Mouse (Mus musculus) layer of hippocampus, postnatal 14 days (tissue): Measurements from ENCODE around the gene Dab2ip. TPM values are rescaled to one million over a fixed set of nuclear protein-coding genes. Genes with fewer than 3 reads are reported as not detected.

Source experiments
- DNase-seq, 2 experiments: peaks; one replicate each; pipeline ENCODE4 v3.0.0; 2021 to 2022; ENCODE audit warnings: low spot score in 2 of 2, mixed read lengths in 1 of 2
- total RNA-seq, 2 experiments: library from RNA; stranded (reverse); gene quantifications; 2 replicates each; pipeline ENCODE4 v1.2.3; 2021

The Dab2ip gene
- total RNA-seq, 2 experiments from 2014 or later: 113 to 114 TPM

GRCm38 (mm10) chr2:35620364-35621224 lies 62.5 kb downstream of the Dab2ip start:
- no peak for DNase-seq

- no peak for DNase-seq
These were observed 63.1 kb downstream of the Dab2ip start for GRCm38 (mm10) chr2:35621225-35621519.

GRCm38 (mm10) chr2:35621796-35622195 lies 63.7 kb downstream of the Dab2ip start:
- no peak for DNase-seq

GRCm38 (mm10) chr2:35622261-35623103 lies 64.4 kb downstream of the Dab2ip start:
- DNase-seq: no peak

DNA sequence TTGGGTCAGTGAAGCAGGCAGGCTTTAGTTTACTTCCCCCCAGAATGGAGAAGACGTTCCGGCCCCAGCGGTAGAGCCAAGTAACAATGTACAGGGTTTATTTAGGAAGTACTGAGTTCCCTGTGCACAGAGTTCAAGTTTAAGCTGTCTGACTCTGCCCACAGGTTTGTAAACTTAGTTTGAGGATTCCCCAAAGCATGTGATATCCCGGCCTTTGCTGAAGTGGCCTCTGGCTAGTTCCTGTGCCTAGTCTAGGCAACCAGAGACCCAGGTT lies 65.0 kb downstream of the Dab2ip start:
- DNase-seq: no peak

DNA sequence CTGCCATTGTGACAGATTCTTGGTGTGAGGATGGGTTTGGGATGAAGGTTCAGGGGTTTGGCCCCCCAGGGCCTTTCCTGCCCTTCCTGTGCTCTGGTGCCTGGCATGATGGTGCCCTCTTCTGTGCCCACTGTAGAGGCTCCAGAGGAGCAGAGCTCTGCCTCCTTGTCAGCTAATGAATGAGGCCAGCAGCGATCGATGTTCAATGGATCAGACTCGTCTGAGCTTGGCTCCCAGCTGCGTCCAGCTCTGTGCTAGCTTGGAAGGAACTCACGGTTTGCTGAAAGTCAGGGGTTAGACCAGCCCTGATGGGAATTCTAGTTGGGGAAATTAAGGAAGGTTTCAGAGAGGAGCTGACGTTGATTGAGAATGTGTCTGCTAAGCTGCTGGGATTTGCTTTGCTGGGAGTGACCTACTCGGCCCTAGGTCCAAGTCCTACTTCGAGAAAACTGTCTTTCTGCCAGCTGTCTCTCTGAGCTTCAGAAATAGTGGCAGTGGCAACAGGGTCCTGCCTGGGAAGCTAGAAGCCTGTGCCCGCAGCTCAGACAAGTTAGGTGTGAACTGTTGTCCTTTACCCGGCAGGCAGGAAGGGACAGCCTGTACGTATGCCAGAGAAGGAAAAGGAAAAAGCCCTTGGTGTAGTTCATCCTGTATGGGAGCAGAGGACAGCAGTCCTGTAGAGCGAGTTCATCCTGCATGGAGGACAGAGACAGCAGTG lies 65.5 kb downstream of the Dab2ip start:
- no peak for DNase-seq

DNA sequence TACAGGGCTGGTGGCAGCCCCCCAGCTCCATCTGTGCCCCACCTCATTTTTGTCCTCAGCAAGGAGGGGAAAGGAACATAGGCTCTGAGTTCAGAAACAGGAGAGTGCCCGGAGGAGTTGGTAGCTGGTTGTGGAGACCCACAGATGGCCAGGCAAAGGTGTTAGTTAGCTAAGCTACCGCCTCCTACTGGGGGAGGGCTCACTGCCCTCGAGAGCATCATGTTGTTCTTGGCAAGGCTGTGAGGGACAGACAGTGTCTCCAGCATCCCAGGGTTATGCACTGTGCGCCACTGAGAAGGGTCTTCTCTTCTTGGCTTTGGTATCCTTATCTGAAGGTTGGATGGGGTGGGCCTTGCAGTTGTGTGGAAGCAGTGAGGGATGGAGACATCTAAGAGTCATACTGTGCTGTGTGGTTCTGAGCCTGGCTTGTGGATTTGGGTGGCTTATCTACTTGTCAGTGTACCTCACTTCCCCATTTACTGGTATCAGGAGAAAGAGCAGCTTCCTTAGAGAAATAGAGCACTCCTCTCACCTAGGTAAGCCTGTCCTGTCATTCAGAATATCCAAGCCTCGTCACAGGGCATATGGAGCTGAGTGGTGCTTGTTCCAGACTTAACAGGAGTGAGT lies 66.4 kb downstream of the Dab2ip start:
- DNase-seq: no peak

GRCm38 (mm10) chr2:35625007-35625380 lies 66.9 kb downstream of the Dab2ip start:
- DNase-seq: no peak

- no peak for DNase-seq
These were observed 67.5 kb downstream of the Dab2ip start for GRCm38 (mm10) chr2:35625526-35625925.

DNA sequence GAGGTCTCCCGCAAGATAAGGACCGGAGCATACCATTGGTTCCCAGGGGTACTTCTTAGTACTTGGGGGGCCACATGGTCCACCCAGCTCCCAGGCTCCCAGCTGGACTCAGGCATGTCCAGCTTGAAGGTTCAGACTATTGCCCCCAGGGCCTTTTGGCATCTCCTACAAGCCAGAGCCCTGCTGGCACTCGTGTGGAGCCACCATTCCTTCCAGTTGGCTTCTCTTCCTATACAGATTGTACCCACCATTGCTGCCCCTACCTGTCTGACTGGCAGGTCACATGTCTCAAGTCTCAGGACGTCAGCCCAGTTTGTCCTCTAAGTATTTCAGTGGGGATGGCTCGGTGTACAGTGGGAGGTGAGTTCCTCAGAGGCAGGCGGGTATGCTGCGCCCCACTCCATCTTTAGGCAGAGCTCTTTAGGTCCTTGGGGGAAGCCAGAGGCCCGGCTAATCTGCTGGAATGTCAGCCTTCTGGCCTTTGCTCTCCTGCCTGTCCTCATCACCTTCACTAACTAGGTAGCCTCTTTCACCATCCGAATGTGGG lies 68.2 kb downstream of the Dab2ip start:
- no peak for DNase-seq

GRCm38 (mm10) chr2:35627298-35627898 lies 69.3 kb downstream of the Dab2ip start:
- no peak for DNase-seq

GRCm38 (mm10) chr2:35628052-35628451 lies 70.0 kb downstream of the Dab2ip start:
- no peak for DNase-seq

DNA sequence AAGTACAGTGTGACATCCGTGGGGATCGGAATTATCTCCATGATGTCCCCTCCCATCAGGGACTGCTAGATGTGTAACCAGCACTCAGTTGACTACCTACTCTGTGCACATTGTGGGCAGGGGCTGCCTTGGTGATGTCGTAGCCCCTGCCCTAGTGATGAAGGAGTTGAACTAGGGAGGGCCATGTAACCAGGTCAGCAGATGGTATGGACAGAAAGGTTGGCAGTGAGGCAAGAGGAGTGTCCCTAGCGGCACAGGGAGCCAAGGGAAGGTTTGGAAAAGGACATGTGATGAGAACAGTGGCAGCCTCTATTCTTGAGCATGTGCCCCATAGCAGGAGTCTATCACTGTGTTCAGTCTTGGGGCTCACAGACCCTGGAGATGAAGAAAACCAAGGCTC lies 70.6 kb downstream of the Dab2ip start:
- DNase-seq: no peak

DNA sequence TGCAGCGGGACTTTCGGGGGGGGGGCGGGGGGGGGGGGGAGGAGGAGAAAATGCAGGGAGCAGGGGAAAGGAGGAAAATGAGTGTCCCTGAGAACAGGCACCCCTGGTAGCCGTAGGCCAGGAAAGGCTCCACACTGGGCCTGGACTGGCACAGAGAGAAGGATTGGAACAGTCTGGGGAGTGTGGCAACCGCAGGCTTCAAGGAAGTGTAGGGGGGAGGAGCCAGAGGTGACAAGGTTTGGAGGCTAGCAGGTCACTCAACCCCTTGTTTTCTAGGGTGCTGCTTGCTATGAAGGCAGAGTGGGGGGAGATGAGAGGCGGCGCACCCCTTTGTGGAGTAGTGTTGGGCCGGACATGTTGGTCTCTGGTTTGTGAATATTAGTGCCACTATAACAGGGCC lies 71.1 kb downstream of the Dab2ip start:
- DNase-seq: no peak

- no peak for DNase-seq
These were observed 75.3 kb downstream of the Dab2ip start for GRCm38 (mm10) chr2:35633392-35633791.

DNA sequence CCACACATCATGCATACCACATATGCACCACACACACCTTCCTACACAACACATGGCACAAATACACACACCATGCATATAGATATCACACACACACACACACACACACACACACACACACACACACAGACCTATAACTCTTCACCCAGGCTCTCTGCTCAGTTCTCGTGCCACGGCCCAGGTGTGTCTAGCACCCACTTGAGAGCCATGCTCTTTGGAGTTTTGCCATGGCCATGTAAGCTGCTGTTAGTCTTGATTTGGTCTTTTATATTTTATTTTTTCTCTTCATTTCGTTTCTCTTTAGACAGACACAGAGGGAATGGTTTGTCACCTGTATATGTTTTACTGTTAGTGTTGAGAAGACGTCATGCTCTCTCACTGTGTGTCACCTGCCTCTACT lies 76.9 kb downstream of the Dab2ip start:
- DNase-seq: no peak

DNA sequence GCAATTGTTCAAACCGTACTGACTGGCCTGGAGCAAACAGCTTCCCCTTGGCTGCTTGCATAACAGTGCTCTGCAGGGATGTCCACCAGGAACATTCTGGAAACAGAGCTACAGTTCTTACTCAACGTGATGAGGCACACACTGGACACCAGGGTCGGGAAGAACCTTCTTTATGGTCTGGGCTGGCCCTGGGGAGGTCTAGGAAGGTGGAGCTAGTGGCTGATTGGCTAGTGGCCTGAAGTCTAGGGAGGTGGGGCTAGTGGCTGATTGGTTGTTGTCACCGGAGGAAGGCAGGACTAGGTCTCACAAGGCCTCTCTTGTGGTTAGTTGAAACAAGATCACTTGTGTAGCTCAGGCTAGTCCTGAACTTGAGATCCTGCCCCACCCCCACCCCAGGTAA lies 77.5 kb downstream of the Dab2ip start:
- no peak for DNase-seq

DNA sequence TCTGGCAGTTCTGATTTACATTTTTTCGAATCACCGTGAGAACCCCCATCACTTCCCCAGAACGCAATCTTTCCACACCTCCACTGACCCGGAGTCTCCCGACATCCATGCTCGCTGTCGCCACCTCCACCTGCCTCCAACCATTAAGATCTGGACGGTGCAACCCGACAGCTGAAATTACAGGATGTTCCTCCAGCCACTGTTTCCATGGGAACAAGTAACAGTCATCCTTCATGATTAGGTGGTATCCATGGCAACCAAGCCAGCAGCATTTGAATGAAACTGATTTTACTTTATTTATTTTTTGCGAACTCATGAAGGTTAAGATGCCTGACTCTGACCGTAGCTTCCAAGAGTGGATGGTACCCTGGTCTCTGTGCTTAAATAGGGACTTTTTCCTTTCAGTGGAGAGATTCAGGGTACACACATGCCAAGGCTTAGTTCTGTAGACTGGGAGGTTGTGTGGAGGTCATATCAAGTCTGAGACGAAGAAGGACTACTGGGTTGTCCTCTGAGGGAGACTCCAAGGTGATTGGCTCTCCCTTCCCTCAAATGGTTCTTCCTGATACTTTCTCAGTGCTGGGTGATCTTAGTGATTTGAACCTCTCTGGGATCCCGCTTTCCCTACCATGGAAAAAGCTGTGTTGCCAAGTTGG lies 79.9 kb downstream of the Dab2ip start:
- peak; percentile 52 to 74 for DNase-seq

DNA sequence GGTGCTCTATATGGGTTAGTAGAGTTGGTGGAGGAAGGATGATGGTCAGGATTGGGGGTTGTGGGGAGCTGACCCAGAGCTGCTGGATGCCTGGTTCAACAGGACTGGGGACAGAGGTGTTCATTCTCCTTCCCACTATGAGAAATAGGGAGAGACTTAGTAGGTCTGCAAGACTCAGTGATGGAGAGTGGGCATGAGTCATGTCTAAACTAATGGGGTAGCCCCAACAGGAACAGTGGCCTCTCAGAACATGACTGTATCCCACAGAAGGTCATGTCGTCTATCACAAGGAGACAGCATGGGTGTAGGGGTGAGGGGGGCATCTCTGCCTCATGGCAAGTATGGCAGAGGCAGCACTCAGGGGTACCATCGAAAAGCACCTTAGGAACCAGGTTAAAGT lies 81.7 kb downstream of the Dab2ip start:
- DNase-seq: no peak

GRCm38 (mm10) chr2:35640576-35640975 lies 82.5 kb downstream of the Dab2ip start:
- peak; percentile 42 to 73 for DNase-seq
